Mouse (Mus musculus) liver, adult 2 months (tissue): ENCODE data around the gene Agr2.

Experiments
- CTCF ChIP-seq: fragments of 200-500 bp; IDR thresholded peaks from 2 replicates; pipeline ENCODE4 v1.5.1; 2011; ENCODE audit warnings: low read depth, low read length, control low read depth
- POLR2A ChIP-seq: fragments of 200-500 bp; IDR thresholded peaks from 2 replicates; pipeline ENCODE4 v1.6.1; 2011; ENCODE audit warnings: low read length, control low read depth; ENCODE audit not compliant: insufficient read depth; ENCODE audit errors: extremely low read depth

GRCm38 (mm10) chr12:35992711-35993110 is at the start of gene Agr2:
- TF ChIP-seq POLR2A = no peak
- TF ChIP-seq CTCF = no peak
